Mouse (Mus musculus): ENCODE results near the gene Tcf15. TPM values are rescaled to one million over a fixed set of nuclear protein-coding genes. Genes with fewer than 3 reads are reported as not detected.

Tcf15 gene
- polyA plus RNA-seq, 1 experiment from 2014 or later, result 0.14 TPM

GRCm38 (mm10) chr2:152144158-152144450, 743 bp downstream of the Tcf15 start:
- no peak for ATAC-seq
- Histone ChIP-seq H3K27me3 (ENCODE audit: insufficient read depth, low read length) (peaks cover 57% of the 10 kb centered on the region), H3K27ac (ENCODE audit: low read depth) (no peak overlapping the region), H3K36me3 (replicated peaks; ENCODE audit: insufficient read depth, low read length) (no peaks in the 10 kb centered on the region), H3K9ac (replicated peaks) (no peak overlapping the region), H3K4me2 (ENCODE audit: low read depth, low read length) (peak overlapping the region; percentile 63), H3K9me3 (ENCODE audit: low read length) (no peaks in the 10 kb centered on the region), H3K4me1 (ENCODE audit: insufficient read depth) (peaks cover 10% of the 10 kb centered on the region; the same call in 1 of the 2 replicates), H3K4me3 (ENCODE audit: low read depth, low read length) (peak overlapping the region; percentile 38)
- TF ChIP-seq EP300 (IDR thresholded peaks at IDR 0.05; ENCODE audit: low read depth) (no peak), CTCF (IDR thresholded peaks at IDR 0.05; ENCODE audit: low read depth) (no peak)
- 25% methylated on average over 9 of the region's 9 CpGs for WGBS (ENCODE audit: insufficient replicate concordance)
- no peak for DNase-seq

- H3K9me3 ChIP-seq (ENCODE audit: low read length), result no peaks in the 10 kb centered on the region
- WGBS (ENCODE audit: insufficient replicate concordance), result 64% methylated on average over 5 of the region's 5 CpGs
- no peak overlapping the region for H3K4me2 ChIP-seq (ENCODE audit: low read depth, low read length)
- no peak overlapping the region for H3K9ac ChIP-seq (replicated peaks)
- no peak for DNase-seq
- H3K4me1 ChIP-seq (ENCODE audit: insufficient read depth), result peaks cover 10% of the 10 kb centered on the region; the same call in 1 of the 2 replicates
- TF ChIP-seq EP300 (IDR thresholded peaks at IDR 0.05; ENCODE audit: low read depth), result no peak
- no peak for TF ChIP-seq CTCF (IDR thresholded peaks at IDR 0.05; ENCODE audit: low read depth)
- H3K27me3 ChIP-seq (ENCODE audit: insufficient read depth, low read length), result peaks cover 57% of the 10 kb centered on the region
- ATAC-seq, result no peak
- no peak overlapping the region for H3K27ac ChIP-seq (ENCODE audit: low read depth)
- no peak overlapping the region for H3K4me3 ChIP-seq (ENCODE audit: low read depth, low read length)
- no peaks in the 10 kb centered on the region for H3K36me3 ChIP-seq (replicated peaks; ENCODE audit: insufficient read depth, low read length)
Observed at GRCm38 (mm10) chr2:152144501-152144900, 1.1 kb downstream of the Tcf15 start.

- H3K27me3 ChIP-seq (ENCODE audit: insufficient read depth, low read length), result peaks cover 52% of the 10 kb centered on the region
- peaks cover 10% of the 10 kb centered on the region; the same call in 1 of the 2 replicates for H3K4me1 ChIP-seq (ENCODE audit: insufficient read depth)
- no peaks in the 10 kb centered on the region for H3K9me3 ChIP-seq (ENCODE audit: low read length)
- DNase-seq (no peak), ATAC-seq (no peak)
- no peak overlapping the region for H3K9ac ChIP-seq (replicated peaks)
- no peak overlapping the region for H3K27ac ChIP-seq (ENCODE audit: low read depth)
- no peak overlapping the region for H3K4me2 ChIP-seq (ENCODE audit: low read depth, low read length)
- no peak overlapping the region for H3K4me3 ChIP-seq (ENCODE audit: low read depth, low read length)
- TF ChIP-seq CTCF (IDR thresholded peaks at IDR 0.05; ENCODE audit: low read depth) (no peak), EP300 (IDR thresholded peaks at IDR 0.05; ENCODE audit: low read depth) (no peak)
- WGBS (ENCODE audit: insufficient replicate concordance), result 66% methylated on average over 2 of the region's 2 CpGs
- H3K36me3 ChIP-seq (replicated peaks; ENCODE audit: insufficient read depth, low read length), result no peaks in the 10 kb centered on the region
Observed at GRCm38 (mm10) chr2:152145711-152146110, 2.4 kb downstream of the Tcf15 start.

GRCm38 (mm10) chr2:152147079-152147478, 3.7 kb downstream of the Tcf15 start:
- no peak for TF ChIP-seq EP300 (IDR thresholded peaks at IDR 0.05; ENCODE audit: low read depth)
- no peak for TF ChIP-seq CTCF (IDR thresholded peaks at IDR 0.05; ENCODE audit: low read depth)
- H3K4me1 ChIP-seq (ENCODE audit: insufficient read depth), result peaks cover 10% of the 10 kb centered on the region; the same call in 1 of the 2 replicates
- H3K9ac ChIP-seq (replicated peaks), result no peak overlapping the region
- no peak for ATAC-seq
- WGBS (ENCODE audit: insufficient replicate concordance), result 64% methylated on average over 3 of the region's 3 CpGs
- H3K4me2 ChIP-seq (ENCODE audit: low read depth, low read length), result no peak overlapping the region
- DNase-seq, result no peak
- H3K36me3 ChIP-seq (replicated peaks; ENCODE audit: insufficient read depth, low read length), result no peaks in the 10 kb centered on the region
- no peak overlapping the region for H3K4me3 ChIP-seq (ENCODE audit: low read depth, low read length)
- no peak overlapping the region for H3K27ac ChIP-seq (ENCODE audit: low read depth)
- no peaks in the 10 kb centered on the region for H3K9me3 ChIP-seq (ENCODE audit: low read length)
- peaks cover 39% of the 10 kb centered on the region for H3K27me3 ChIP-seq (ENCODE audit: insufficient read depth, low read length)

GRCm38 (mm10) chr2:152148675-152149074, 5.3 kb downstream of the Tcf15 start:
- no peaks in the 10 kb centered on the region for H3K9me3 ChIP-seq (ENCODE audit: low read length)
- DNase-seq, result no peak
- H3K4me2 ChIP-seq (ENCODE audit: low read depth, low read length), result no peak overlapping the region
- peaks cover 5% of the 10 kb centered on the region; the same call in 1 of the 2 replicates for H3K4me1 ChIP-seq (ENCODE audit: insufficient read depth)
- WGBS (ENCODE audit: insufficient replicate concordance), result 80% methylated on average over 9 of the region's 9 CpGs
- H3K4me3 ChIP-seq (ENCODE audit: low read depth, low read length), result no peak overlapping the region
- peaks cover 23% of the 10 kb centered on the region for H3K27me3 ChIP-seq (ENCODE audit: insufficient read depth, low read length)
- no peak overlapping the region for H3K9ac ChIP-seq (replicated peaks)
- ATAC-seq, result no peak
- H3K27ac ChIP-seq (ENCODE audit: low read depth), result no peak overlapping the region
- no peaks in the 10 kb centered on the region for H3K36me3 ChIP-seq (replicated peaks; ENCODE audit: insufficient read depth, low read length)
- TF ChIP-seq EP300 (IDR thresholded peaks at IDR 0.05; ENCODE audit: low read depth) (no peak), CTCF (IDR thresholded peaks at IDR 0.05; ENCODE audit: low read depth) (no peak)

GRCm38 (mm10) chr2:152149891-152150290, 6.5 kb downstream of the Tcf15 start:
- no peaks in the 10 kb centered on the region for H3K9me3 ChIP-seq (ENCODE audit: low read length)
- H3K9ac ChIP-seq (replicated peaks), result no peak overlapping the region
- no peak overlapping the region for H3K27ac ChIP-seq (ENCODE audit: low read depth)
- H3K4me3 ChIP-seq (ENCODE audit: low read depth, low read length), result no peak overlapping the region
- H3K36me3 ChIP-seq (replicated peaks; ENCODE audit: insufficient read depth, low read length), result no peaks in the 10 kb centered on the region
- no peaks in the 10 kb centered on the region for H3K4me1 ChIP-seq (ENCODE audit: insufficient read depth)
- no peak for TF ChIP-seq EP300 (IDR thresholded peaks at IDR 0.05; ENCODE audit: low read depth)
- no peak for TF ChIP-seq CTCF (IDR thresholded peaks at IDR 0.05; ENCODE audit: low read depth)
- ATAC-seq (no peak), DNase-seq (no peak)
- 50% methylated on average over 4 of the region's 4 CpGs for WGBS (ENCODE audit: insufficient replicate concordance)
- H3K4me2 ChIP-seq (ENCODE audit: low read depth, low read length), result no peak overlapping the region
- H3K27me3 ChIP-seq (ENCODE audit: insufficient read depth, low read length), result peaks cover 10% of the 10 kb centered on the region

GRCm38 (mm10) chr2:152150373-152150772, 7.0 kb downstream of the Tcf15 start:
- DNase-seq, result no peak
- H3K36me3 ChIP-seq (replicated peaks; ENCODE audit: insufficient read depth, low read length), result no peaks in the 10 kb centered on the region
- H3K27ac ChIP-seq (ENCODE audit: low read depth), result no peak overlapping the region
- no peak overlapping the region for H3K4me2 ChIP-seq (ENCODE audit: low read depth, low read length)
- H3K9ac ChIP-seq (replicated peaks), result no peak overlapping the region
- H3K27me3 ChIP-seq (ENCODE audit: insufficient read depth, low read length), result peaks cover 8% of the 10 kb centered on the region; the same call in 1 of the 2 replicates
- TF ChIP-seq CTCF (IDR thresholded peaks at IDR 0.05; ENCODE audit: low read depth) (no peak), EP300 (IDR thresholded peaks at IDR 0.05; ENCODE audit: low read depth) (no peak)
- H3K9me3 ChIP-seq (ENCODE audit: low read length), result no peaks in the 10 kb centered on the region
- H3K4me1 ChIP-seq (ENCODE audit: insufficient read depth), result no peaks in the 10 kb centered on the region
- WGBS (ENCODE audit: insufficient replicate concordance), result 59% methylated on average over 6 of the region's 6 CpGs
- no peak overlapping the region for H3K4me3 ChIP-seq (ENCODE audit: low read depth, low read length)
- ATAC-seq, result no peak

Data from liver, postnatal 0 days (tissue).